1 mouse cellular context compared by ENCODE assay signal in genomic region chr9:75437653-75438385, GRCm38 (mm10).
TF ChIP-seq lines count a peak whose summit lies in the region.

No protein-coding gene starts in this region.

TF ChIP-seq in CH12.LX, 34 proteins besides CTCF, POLR2A, EP300 and RAD21 (continued from another document):
- TF ChIP-seq JUN (IDR thresholded peaks at IDR 0.05; ENCODE audit: insufficient read depth, low read depth, low read length), result no peak
- no peak for TF ChIP-seq NELFE (IDR thresholded peaks at IDR 0.05; ENCODE audit: low read depth, low read length)
- no peak for TF ChIP-seq CHD1 (IDR thresholded peaks at IDR 0.05; ENCODE audit: low read depth, low read length)
- peak; percentile 45; the same call in 1 of the 2 replicates for TF ChIP-seq ZC3H11A (IDR thresholded peaks at IDR 0.05; ENCODE audit: low read depth, low read length)
- TF ChIP-seq PAX5 (IDR thresholded peaks at IDR 0.05; ENCODE audit: low read length), result no peak
- TF ChIP-seq HCFC1 (IDR thresholded peaks at IDR 0.05; ENCODE audit: low read depth, low read length), result no peak
- 0 out of 2 replicates have a peak, but pooled peaks have one; percentile 16 for TF ChIP-seq TBP (conservative IDR thresholded peaks at IDR 0.05; ENCODE audit: low read depth, low read length)
- no peak for TF ChIP-seq ZKSCAN1 (IDR thresholded peaks at IDR 0.05; ENCODE audit: borderline replicate concordance, low read depth, low read length)
- peak; percentile 39; the same call in 1 of the 2 replicates for TF ChIP-seq SIN3A (IDR thresholded peaks at IDR 0.05; ENCODE audit: low read length)
- TF ChIP-seq ETS1 (conservative IDR thresholded peaks at IDR 0.05; ENCODE audit: low read depth, low read length), result no peak
- TF ChIP-seq IRF4 (IDR thresholded peaks at IDR 0.05; ENCODE audit: low read depth, low read length), result no peak
- TF ChIP-seq UBTF (IDR thresholded peaks at IDR 0.05; ENCODE audit: low read depth, low read length), result no peak
- TF ChIP-seq MAFK (IDR thresholded peaks at IDR 0.05; ENCODE audit: insufficient replicate concordance, low read length), result no peak
- no peak for TF ChIP-seq ZMIZ1 (IDR thresholded peaks at IDR 0.05; ENCODE audit: low read depth, low read length)
- no peak for TF ChIP-seq JUND (conservative IDR thresholded peaks at IDR 0.05; ENCODE audit: low read depth, low read length)
- 0 out of 2 replicates have a peak, but pooled peaks have one; percentile 25 for TF ChIP-seq MEF2A (IDR thresholded peaks at IDR 0.05; ENCODE audit: borderline replicate concordance, low read depth, low read length)
- TF ChIP-seq POLR2AphosphoS2 (IDR thresholded peaks at IDR 0.05; ENCODE audit: low read depth, low read length), result no peak
- no peak for TF ChIP-seq NRF1 (IDR thresholded peaks at IDR 0.05; ENCODE audit: low read depth, low read length)
- TF ChIP-seq ZNF384 (IDR thresholded peaks at IDR 0.05; ENCODE audit: low read depth, low read length), result no peak; the same call in 1 of the 2 replicates
- 0 out of 2 replicates have a peak, but pooled peaks have one; percentile 16 for TF ChIP-seq TCF12 (IDR thresholded peaks at IDR 0.05; ENCODE audit: low read depth, low read length)
- TF ChIP-seq RCOR1 (conservative IDR thresholded peaks at IDR 0.05; ENCODE audit: low read depth, low read length), result no peak
- TF ChIP-seq CHD2 (IDR thresholded peaks at IDR 0.05; ENCODE audit: low read length), result peak; percentile 90
- TF ChIP-seq BHLHE40 (IDR thresholded peaks at IDR 0.05; ENCODE audit: low read depth, low read length), result peak; percentile 49
- no peak for TF ChIP-seq USF1 (IDR thresholded peaks at IDR 0.05; ENCODE audit: low read depth, low read length)
- TF ChIP-seq KAT2A (IDR thresholded peaks at IDR 0.05; ENCODE audit: insufficient replicate concordance, low read length), result no peak
- no peak for TF ChIP-seq MAZ (IDR thresholded peaks at IDR 0.05; ENCODE audit: low read depth, low read length)
- TF ChIP-seq USF2 (conservative IDR thresholded peaks at IDR 0.05; ENCODE audit: low read depth, low read length), result no peak
- peak; percentile 53 for TF ChIP-seq MAX (IDR thresholded peaks at IDR 0.05; ENCODE audit: low read length)
- TF ChIP-seq SMC3 (IDR thresholded peaks at IDR 0.05; ENCODE audit: low read depth, low read length), result peak; percentile 74
- TF ChIP-seq GABPA (IDR thresholded peaks at IDR 0.05; ENCODE audit: insufficient replicate concordance, low read depth, low read length), result no peak
- TF ChIP-seq MYC (IDR thresholded peaks at IDR 0.05; ENCODE audit: low read depth, low read length), result peak; percentile 58; the same call in 1 of the 2 replicates
